Mouse (Mus musculus): ENCODE data around the gene Hnrnpd. TPM values are rescaled to one million over a fixed set of nuclear protein-coding genes. Genes with fewer than 3 reads are reported as not detected.
A peak's percentile ranks its signal among the peaks of the same experiment; 100 is the strongest.

Gene Hnrnpd
- 10 to 100 TPM; 74.5 to 74.7 TPM for total RNA-seq (2021)
- long read RNA-seq, experiment 1, full-length matches to known transcripts: 50 of 65 reads
- long read RNA-seq, experiment 1, partial matches to known transcripts: 5 of 65 reads
- long read RNA-seq, experiment 1, other reads (novel, unspliced or antisense): 10 of 65 reads
- long read RNA-seq, experiment 2, full-length matches to known transcripts: 77 of 97 reads
- long read RNA-seq, experiment 2, partial matches to known transcripts: 16 of 97 reads
- long read RNA-seq, experiment 2, other reads (novel, unspliced or antisense): 4 of 97 reads

DNA sequence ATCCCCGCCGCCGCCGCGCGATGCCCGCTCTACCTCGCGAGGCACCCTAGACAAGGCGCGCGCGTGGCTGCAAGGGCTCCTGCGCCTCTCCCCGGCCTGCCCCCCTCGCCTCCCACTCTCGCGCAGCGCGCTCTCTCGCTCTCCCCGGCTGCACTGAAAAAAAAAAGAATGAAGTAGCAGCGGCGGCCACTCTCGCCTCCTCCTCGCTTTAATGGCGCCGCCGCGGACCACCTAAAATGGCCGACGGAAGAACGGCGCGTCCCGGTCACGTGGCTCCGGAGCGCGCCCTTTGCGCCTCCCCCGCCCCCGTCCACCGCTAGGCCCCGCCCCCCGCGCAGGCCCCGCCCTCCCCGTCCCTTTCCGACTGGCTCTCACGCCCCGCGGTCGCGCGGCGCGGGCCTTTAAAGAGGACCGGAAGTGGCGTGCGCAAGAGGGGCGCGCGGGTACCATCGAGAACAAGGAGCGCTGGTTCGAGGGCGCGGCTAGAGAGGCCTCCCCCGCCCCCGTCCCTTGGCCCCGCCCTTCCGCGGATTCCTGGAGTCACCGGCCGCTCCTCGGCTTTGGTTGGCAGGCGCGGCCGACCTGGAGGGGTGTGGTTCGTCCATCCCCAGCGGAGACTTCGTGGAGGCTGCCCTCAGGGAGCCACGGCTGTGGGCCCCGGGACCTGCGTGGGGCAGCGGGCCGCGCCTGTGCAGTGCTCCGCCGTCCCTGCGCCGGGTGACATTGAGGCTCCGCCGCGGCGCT lies at the start of gene Hnrnpd, which contains the start of gene 4930524J08Rik:
Gene Hnrnpd, minus strand, starts transcription at position 240 of the 744 bp plus-strand sequence.
Gene 4930524J08Rik, plus strand, starts transcription at position 363 of the 744 bp plus-strand sequence.
- DNase-seq (ENCODE audit: low spot score): peak; percentile 93

DNA sequence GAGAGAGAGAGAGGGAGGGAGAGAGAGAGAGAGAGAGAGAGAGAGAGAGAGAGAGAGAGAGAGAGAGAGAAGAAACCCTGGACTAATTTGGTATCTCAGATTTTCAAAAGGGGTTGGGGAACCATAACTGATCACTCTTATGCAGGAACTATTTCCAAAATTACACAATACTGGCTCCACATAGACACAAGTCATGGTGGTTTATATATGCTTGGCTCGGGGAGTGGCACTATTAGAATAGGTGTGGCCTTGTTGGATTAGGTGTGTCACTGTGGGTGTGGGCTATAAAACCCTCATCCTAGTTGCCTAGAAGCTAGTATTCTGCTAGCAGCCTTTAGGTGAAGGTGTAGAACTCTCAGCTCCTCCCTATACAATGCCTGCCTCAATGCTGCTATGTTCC lies 46.1 kb upstream of the Hnrnpd start:
- DNase-seq (ENCODE audit: low spot score): no peak

GRCm38 (mm10) chr5:100024403-100024802 lies 45.7 kb upstream of the Hnrnpd start:
- DNase-seq (ENCODE audit: low spot score): no peak

GRCm38 (mm10) chr5:100020089-100020488 lies 41.4 kb upstream of the Hnrnpd start:
- DNase-seq (ENCODE audit: low spot score): no peak

GRCm38 (mm10) chr5:100012599-100012998 lies 33.9 kb upstream of the Hnrnpd start:
- DNase-seq (ENCODE audit: low spot score): no peak

- no peak for DNase-seq (ENCODE audit: low spot score)
Measured at GRCm38 (mm10) chr5:100008485-100008884, 29.7 kb upstream of the Hnrnpd start.

GRCm38 (mm10) chr5:100007040-100007375 lies 28.3 kb upstream of the Hnrnpd start:
- DNase-seq (ENCODE audit: low spot score): no peak

GRCm38 (mm10) chr5:100006324-100007039 lies 27.7 kb upstream of the Hnrnpd start:
- DNase-seq (ENCODE audit: low spot score): no peak

DNA sequence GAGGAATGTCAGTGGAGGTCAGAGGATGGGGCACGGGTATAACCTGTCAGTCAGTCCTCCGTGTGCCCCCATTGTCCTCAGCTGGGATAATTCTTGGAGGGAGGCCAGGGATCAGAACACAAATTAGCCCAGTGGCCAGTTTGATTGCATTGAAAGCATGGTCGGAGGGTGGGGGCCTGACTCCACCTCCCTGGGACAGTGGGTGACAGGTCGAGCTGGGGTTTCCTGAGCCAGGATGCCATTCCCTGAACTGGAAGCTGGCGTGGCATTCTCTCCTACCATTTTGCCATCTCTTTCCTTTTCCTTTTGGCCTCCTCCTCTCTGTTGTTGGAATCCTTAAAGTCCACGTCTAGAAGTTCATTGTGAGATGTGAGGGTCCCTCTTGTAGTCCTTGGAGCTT lies 27.2 kb upstream of the Hnrnpd start:
- no peak for DNase-seq (ENCODE audit: low spot score)

DNA sequence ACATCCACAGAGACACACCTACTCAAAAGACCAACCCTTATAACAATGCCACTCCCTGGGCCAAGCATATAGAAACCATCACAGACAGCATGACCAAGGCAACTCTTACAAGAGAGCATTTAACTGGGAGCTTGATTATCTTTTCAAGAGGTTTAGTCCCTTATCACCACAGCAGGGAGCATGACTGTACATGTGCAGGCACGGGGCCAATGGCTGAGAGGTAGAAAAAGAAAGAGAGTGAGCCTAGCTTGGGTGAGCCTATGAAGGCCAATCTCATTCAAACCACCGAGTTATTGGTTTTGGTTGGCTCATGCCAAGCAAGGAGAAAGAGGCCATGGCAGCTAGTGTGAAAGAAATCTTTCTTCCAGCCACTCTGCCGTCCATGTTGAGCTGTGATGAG lies 26.7 kb upstream of the Hnrnpd start:
- DNase-seq (ENCODE audit: low spot score): no peak

DNA sequence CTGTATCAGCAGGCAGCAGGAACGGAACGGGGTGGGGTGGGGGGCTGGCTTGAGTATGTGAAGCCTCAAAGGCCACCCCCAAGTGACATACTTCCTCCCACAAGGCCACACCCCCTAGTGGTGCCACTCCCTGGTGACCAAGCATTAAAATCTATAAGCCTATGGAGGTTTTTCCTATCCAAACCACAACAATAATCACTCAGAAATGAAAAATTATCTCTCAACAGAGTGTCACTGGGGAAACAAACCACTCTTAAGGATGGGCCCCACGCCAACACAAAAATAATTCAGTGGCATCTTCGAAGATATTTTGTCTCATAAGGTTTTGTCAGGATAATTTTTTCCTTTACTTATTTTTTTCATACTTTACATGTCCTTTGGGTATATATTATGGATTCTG lies 25.2 kb upstream of the Hnrnpd start:
- no peak for DNase-seq (ENCODE audit: low spot score)

GRCm38 (mm10) chr5:100000500-100000899 lies 21.8 kb upstream of the Hnrnpd start:
- DNase-seq (ENCODE audit: low spot score): no peak

DNA sequence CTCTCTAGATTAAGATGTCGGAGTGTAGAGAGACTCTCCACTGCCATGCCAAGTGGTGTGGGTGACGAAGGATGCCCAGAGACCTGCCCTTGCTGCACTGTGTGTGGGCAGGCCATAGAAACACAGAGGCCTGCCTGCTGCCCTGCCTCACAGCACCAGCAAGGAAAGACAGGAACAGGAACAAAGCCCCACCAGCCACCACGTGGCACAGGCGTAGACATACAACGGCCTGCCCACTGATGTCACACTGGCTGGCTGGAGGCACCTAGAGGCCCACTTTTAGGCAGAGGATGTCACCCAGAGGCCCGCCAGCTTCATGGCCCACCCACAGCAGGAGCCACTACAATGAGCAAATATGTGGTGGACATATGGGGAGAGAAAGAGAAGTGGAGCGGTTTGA lies 21.3 kb upstream of the Hnrnpd start:
- no peak for DNase-seq (ENCODE audit: low spot score)

- DNase-seq (ENCODE audit: low spot score): no peak
Measured at GRCm38 (mm10) chr5:99994680-99995079, 15.9 kb upstream of the Hnrnpd start.

- DNase-seq (ENCODE audit: low spot score): no peak
Measured at GRCm38 (mm10) chr5:99994166-99994565, 15.4 kb upstream of the Hnrnpd start.

GRCm38 (mm10) chr5:99983452-99984061 lies 4.8 kb upstream of the Hnrnpd start:
- DNase-seq (ENCODE audit: low spot score): no peak

DNA sequence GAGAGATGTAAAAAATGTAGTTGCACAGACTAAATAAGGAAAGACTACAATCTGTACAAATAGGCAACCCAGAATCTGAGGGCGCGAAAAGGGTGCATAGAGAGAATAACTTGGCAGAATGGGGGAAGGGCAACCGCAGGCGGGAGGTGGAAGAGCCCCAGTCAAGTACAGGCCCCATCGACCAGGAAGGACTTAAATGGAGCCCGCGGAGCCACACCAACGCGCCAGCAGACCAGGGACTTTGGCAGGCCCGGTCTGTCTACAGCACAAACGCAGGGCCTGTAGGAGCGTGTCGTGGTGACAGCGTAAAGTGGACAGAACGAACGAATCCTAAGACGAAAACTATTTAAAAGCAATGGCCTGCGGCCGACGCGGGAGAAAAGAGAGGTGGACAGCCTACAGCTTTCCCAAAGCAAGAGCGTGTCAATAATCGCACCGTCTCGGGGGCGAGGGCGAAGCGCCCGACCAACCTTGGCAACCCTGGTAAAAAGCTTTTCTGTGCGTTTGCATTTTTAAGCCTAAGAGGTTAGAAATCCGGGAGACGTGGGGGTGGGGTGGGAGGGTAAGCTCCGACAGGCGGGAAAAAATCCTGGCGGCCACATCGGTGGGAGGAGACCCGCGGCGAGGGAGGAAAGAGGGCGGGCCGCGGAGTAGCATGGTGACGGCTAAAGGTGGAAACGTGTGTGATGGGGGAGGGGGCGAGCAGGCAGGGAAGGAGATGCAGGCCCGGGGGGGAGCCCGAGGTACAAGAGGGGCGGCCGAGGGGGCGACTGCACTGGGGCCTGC lies 1.0 kb downstream of the Hnrnpd start:
- peak; percentile 73 for DNase-seq (ENCODE audit: low spot score)

GRCm38 (mm10) chr5:99976334-99976955 lies 2.3 kb downstream of the Hnrnpd start:
- DNase-seq (ENCODE audit: low spot score): no peak

- no peak for DNase-seq (ENCODE audit: low spot score)
Measured at GRCm38 (mm10) chr5:99975776-99976175, 3.0 kb downstream of the Hnrnpd start.

DNA sequence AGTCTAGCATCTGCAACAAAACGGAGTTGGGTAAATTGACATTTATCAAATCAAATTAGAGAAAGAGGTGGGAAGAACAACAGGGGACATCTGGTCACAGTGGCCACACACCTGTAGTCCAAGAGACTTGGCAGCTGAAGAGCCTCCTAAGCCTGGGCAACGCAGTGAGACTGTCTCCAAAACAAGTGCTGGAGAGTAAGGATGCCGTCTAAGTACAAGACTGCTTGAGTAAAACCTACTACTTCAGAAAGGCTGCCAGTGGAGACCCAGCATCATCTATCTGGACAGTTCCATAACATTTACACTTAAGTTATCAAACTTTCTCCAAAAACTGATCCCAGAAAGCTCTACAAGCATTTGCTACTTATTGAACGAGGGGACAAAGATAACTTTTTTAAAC lies 3.7 kb downstream of the Hnrnpd start:
- no peak for DNase-seq (ENCODE audit: low spot score)

- no peak for DNase-seq (ENCODE audit: low spot score)
Measured at GRCm38 (mm10) chr5:99973941-99974340, 4.8 kb downstream of the Hnrnpd start.
